Mouse (Mus musculus): Measurements from ENCODE around the gene Btbd9. TPM values are rescaled to one million over a fixed set of nuclear protein-coding genes. Genes with fewer than 3 reads are reported as not detected.
"Not testable (repeated sequence)": the region's sequence is repeated elsewhere in the genome, so short reads cannot be mapped to it uniquely, and the experiment has no call there.

Gene Btbd9
- polyA plus RNA-seq, 1 experiment, result 21.3 TPM

DNA sequence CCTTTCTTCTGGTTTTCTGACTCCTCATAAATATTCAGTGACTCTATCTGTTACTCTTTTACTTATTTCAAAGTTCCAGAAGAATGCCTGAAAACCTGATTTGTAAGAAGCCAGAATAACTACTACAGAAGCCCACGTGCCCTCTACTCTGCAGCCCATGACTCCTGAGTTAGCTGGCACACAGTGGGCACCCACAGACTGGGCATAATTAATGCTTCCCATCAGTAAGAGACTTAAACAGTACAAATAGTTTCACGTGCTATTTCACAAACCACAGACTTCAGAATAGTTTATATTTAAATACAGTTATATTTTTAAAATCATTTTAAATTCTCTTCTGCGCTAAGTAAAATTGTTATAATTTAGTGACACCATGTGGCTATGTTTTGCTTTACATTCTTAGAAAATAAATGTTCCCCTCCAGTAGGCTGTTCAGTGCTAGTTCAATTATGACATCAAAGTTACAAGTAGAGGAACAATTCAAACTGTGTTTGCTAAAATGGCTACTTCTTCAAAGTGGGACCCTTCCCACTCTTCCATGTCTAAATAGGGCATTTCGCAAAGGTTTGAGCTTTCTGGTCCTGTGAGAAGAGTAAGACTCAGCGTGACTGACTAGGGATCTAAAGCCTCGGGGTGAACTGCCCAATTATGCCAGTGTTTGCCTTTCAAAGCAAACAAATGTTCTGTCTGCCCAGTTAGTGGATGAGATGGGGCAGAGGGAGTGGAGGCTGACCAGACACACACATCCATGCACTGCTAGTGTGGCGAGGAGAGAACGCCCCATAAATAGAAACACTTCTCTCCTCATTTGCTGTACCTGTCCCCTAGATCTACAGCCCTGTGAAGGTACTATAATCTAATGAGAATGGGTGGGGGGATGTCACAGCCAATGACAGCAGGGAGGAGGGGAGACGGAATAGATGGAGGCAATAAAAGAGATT is 68.4 kb downstream of the Btbd9 start:
- TF ChIP-seq CTCF (IDR thresholded peaks at IDR 0.05; ENCODE audit: borderline replicate concordance, insufficient read depth, low read length) (no peak), POLR2A (IDR thresholded peaks at IDR 0.05; ENCODE audit: low read depth, low read length) (no peak)
- Histone ChIP-seq H3K4me3 (ENCODE audit: insufficient read depth, low read length) (no peak overlapping the region), H3K27ac (ENCODE audit: insufficient read depth, low read length) (no peak overlapping the region)

DNA sequence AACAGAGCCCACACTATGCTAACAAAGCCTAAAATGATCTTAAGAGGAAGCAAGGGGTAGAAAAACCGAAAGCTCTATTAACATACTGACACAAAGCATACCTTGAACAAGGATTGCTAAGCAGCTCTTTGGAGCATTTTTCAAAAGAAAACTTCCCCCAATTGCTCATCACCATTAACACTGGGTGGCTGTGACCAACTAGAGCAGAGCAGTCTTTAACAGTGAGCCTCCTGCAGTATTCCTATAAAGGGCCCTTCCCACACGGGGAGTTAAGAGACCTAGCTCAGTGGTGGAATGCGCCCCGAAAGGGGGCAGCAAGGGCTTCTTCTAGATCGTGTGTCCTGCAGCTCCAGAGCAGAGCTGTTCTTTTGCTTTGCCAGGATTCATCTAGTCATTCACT is 69.4 kb downstream of the Btbd9 start:
- no peak overlapping the region for H3K4me3 ChIP-seq (ENCODE audit: insufficient read depth, low read length)
- no peak overlapping the region for H3K27ac ChIP-seq (ENCODE audit: insufficient read depth, low read length)
- H3K4me1 ChIP-seq (ENCODE audit: control insufficient read depth, insufficient read depth, low read length), result no peaks in the 10 kb centered on the region
- TF ChIP-seq POLR2A (IDR thresholded peaks at IDR 0.05; ENCODE audit: low read depth, low read length), result no peak
- no peak for TF ChIP-seq CTCF (IDR thresholded peaks at IDR 0.05; ENCODE audit: borderline replicate concordance, insufficient read depth, low read length)

More for the DNA sequence above, 68.4 kb downstream of the Btbd9 start:
- no peaks in the 10 kb centered on the region for H3K4me1 ChIP-seq (ENCODE audit: control insufficient read depth, insufficient read depth, low read length)

DNA sequence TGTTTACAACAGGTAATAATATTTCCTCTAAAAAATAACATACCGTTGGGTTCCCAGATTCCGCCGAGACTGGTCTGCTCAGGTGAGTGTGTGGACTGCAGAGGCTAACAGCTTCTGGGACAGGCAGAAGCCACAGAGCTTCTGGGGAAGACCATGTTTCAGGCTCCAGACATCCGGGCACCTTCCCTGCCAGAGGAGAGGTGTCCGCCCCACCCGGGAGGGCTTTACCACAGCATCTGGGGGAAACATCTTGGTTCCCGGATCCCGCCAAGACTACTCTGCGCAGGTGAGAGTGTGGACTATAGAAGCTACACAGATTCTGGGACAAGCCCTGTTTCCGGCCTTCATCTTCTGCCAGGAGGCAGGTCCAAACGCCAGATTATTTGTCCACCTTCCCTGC is 76.7 kb downstream of the Btbd9 start:
- not testable (repeated sequence) for H3K4me3 ChIP-seq (ENCODE audit: insufficient read depth, low read length); H3K27ac ChIP-seq (ENCODE audit: insufficient read depth, low read length); H3K4me1 ChIP-seq (ENCODE audit: control insufficient read depth, insufficient read depth, low read length)

DNA sequence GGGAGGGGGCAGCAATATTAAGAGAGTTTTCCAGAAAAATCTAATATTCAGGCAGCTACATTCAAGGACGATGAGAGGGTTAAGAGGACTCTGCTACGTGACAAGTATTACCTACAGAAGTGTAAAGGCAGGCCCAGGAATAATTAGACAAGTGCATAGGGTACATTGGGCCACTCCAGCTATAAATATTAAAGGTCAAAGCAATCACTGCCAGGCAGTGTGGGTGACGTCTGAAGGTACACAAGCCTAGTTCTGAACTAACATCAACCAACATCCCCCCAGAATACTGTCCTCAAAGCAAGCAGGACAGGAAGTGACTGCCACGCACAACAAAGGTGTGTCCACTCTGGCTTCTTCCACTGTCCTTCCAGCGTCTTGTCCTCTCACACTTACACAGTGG is 77.5 kb downstream of the Btbd9 start:
- Histone ChIP-seq H3K4me1 (ENCODE audit: control insufficient read depth, insufficient read depth, low read length) (no peaks in the 10 kb centered on the region), H3K4me3 (ENCODE audit: insufficient read depth, low read length) (no peak overlapping the region), H3K27ac (ENCODE audit: insufficient read depth, low read length) (no peak overlapping the region)
- TF ChIP-seq POLR2A (IDR thresholded peaks at IDR 0.05; ENCODE audit: low read depth, low read length) (no peak), CTCF (IDR thresholded peaks at IDR 0.05; ENCODE audit: borderline replicate concordance, insufficient read depth, low read length) (no peak)

DNA sequence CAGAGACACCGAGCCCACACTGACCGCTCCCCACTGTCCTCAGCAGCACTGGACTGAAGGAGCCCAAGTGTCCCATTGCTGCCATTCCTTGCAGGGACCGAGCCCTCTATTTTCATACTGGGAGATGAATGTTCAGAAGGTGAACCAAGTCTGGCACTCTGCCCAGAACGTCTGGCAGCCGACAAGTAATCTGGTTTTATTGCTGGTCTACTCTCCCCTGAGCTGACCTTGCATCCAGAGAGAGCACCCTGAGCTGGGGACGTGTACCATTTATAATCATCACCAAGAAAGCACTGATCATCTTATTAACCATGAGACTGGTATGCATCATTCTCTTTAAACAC is 77.9 kb downstream of the Btbd9 start:
- Histone ChIP-seq H3K4me1 (ENCODE audit: control insufficient read depth, insufficient read depth, low read length) (no peaks in the 10 kb centered on the region), H3K4me3 (ENCODE audit: insufficient read depth, low read length) (no peak overlapping the region), H3K27ac (ENCODE audit: insufficient read depth, low read length) (no peak overlapping the region)
- no peak for TF ChIP-seq POLR2A (IDR thresholded peaks at IDR 0.05; ENCODE audit: low read depth, low read length)
- TF ChIP-seq CTCF (IDR thresholded peaks at IDR 0.05; ENCODE audit: borderline replicate concordance, insufficient read depth, low read length), result no peak

DNA sequence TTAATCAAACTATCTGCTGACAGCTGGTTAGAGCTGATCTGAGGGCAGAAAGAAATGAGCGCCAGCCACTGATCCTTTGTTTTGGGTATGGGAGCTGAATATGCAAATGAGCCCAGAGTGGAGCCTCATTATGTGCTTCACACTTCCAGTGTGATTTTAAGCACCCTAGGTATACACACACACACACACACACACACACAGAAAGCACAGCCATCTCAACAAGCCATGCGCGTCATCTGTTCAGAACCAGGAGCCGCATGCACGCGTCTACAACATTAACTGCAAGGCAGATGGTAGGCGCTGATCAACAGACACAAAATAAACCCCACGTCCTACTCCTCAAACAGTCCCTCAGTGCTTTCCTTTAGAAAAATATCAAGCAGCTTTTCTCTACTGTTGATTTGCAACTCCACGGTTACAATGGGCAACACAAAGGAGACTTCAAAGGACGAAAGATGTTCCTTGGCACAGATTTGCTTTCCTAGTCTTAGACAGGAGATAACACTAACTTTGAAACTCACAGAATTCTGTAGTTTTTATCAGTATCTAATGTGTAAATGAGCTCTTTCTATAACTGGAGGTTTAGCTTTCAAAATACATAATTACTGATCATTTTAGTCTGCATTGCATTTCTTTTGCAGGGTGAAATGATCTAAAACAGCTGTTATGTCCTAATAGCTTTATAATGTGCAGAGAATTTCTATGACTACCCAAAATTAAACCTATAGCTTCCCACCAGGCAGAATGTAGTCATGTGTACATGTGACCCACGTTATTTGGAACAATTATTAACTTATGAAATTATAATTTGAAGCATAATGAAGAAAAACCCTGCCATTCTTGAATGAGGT is 78.5 kb downstream of the Btbd9 start:
- Histone ChIP-seq H3K4me3 (ENCODE audit: insufficient read depth, low read length) (no peak overlapping the region), H3K4me1 (ENCODE audit: control insufficient read depth, insufficient read depth, low read length) (no peaks in the 10 kb centered on the region), H3K27ac (ENCODE audit: insufficient read depth, low read length) (no peak overlapping the region)
- TF ChIP-seq POLR2A (IDR thresholded peaks at IDR 0.05; ENCODE audit: low read depth, low read length), result no peak
- TF ChIP-seq CTCF (IDR thresholded peaks at IDR 0.05; ENCODE audit: borderline replicate concordance, insufficient read depth, low read length), result no peak

DNA sequence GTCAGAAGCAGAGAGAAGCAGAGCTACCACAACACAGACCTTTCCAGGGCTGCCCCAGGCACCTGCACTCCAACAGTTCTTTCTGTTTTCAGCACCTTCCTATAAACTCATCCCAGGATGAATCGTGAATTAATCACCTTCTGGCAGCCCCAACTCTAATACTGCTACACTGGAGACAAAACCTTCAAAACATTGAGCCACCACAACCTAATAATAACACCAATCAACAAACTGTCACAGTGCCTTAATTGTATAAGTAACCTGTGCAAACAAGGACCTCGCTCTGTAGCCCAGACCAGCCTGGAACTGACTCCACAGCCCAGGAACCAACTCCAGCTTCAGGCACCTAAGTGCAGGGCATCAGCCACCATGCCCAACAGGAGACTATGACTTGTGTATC is 80.7 kb downstream of the Btbd9 start:
- TF ChIP-seq CTCF (IDR thresholded peaks at IDR 0.05; ENCODE audit: borderline replicate concordance, insufficient read depth, low read length) (no peak), POLR2A (IDR thresholded peaks at IDR 0.05; ENCODE audit: low read depth, low read length) (no peak)
- no peaks in the 10 kb centered on the region for H3K4me1 ChIP-seq (ENCODE audit: control insufficient read depth, insufficient read depth, low read length)
- H3K27ac ChIP-seq (ENCODE audit: insufficient read depth, low read length), result no peak overlapping the region

DNA sequence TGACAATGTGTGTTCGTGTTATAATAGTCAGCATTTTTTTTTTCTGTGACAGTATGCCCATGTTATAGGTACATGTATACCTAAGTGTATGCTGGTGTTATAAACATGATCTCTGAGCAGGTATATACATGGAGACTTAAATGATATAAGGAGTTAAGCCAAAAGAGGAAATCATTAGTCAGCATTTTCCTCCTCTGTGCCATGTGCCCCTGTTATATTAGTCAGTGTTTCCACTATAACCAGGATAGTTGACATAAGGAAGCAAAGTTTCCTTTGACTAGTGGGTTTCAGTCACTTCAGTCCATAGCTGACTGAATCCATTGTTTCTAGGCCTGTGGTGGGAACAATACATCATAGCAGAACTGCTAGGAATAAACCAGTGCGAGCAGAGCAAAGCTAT is 81.1 kb downstream of the Btbd9 start:
- no peak overlapping the region for H3K4me3 ChIP-seq (ENCODE audit: insufficient read depth, low read length)
- H3K4me1 ChIP-seq (ENCODE audit: control insufficient read depth, insufficient read depth, low read length), result no peaks in the 10 kb centered on the region
- TF ChIP-seq CTCF (IDR thresholded peaks at IDR 0.05; ENCODE audit: borderline replicate concordance, insufficient read depth, low read length) (no peak), POLR2A (IDR thresholded peaks at IDR 0.05; ENCODE audit: low read depth, low read length) (no peak)
- no peak overlapping the region for H3K27ac ChIP-seq (ENCODE audit: insufficient read depth, low read length)

More for the DNA sequence above, 80.7 kb downstream of the Btbd9 start:
- H3K4me3 ChIP-seq (ENCODE audit: insufficient read depth, low read length), result no peak overlapping the region

DNA sequence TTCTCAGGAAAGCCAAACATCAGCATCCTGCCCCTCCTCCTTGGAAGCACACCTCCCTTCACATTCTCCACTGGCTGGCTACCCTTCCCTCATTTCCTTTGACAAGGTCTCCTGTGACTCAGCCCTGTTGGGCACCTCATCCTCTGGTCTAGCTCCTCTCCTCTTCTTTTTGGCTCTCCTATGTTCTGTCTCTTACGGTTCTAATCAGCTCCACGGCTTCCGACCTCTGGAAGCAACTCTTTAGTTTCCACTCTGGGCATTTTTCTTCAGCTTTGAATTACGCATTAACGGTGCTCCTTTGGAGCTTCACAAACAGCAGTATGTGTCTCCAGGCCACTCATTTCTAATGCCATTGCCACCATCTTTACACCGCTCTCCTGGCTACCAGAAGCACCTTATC is 82.8 kb downstream of the Btbd9 start:
- H3K4me1 ChIP-seq (ENCODE audit: control insufficient read depth, insufficient read depth, low read length), result no peaks in the 10 kb centered on the region
- no peak overlapping the region for H3K27ac ChIP-seq (ENCODE audit: insufficient read depth, low read length)
- no peak for TF ChIP-seq POLR2A (IDR thresholded peaks at IDR 0.05; ENCODE audit: low read depth, low read length)
- no peak for TF ChIP-seq CTCF (IDR thresholded peaks at IDR 0.05; ENCODE audit: borderline replicate concordance, insufficient read depth, low read length)
- no peak overlapping the region for H3K4me3 ChIP-seq (ENCODE audit: insufficient read depth, low read length)

DNA sequence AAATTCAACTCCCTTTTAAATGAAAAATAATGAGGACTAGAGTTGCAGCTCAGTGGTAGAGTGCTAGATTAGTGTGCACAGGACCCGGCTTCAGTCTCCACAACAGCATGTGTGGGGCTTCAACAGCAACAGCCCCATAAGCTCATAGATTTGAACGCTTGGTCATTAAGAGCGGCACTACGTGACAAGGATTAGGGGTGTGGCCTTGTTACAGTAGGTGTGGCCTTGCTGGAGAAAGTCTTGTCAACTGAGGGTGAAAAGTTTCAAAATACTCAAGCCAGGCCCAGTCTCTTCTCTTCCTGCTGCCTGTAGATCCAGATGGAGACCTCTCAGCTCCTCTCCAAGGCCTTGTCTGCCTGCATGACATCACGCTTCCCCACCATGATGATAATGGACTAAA is 84.1 kb downstream of the Btbd9 start:
- H3K4me1 ChIP-seq (ENCODE audit: control insufficient read depth, insufficient read depth, low read length), result no peaks in the 10 kb centered on the region
- no peak overlapping the region for H3K4me3 ChIP-seq (ENCODE audit: insufficient read depth, low read length)
- H3K27ac ChIP-seq (ENCODE audit: insufficient read depth, low read length), result no peak overlapping the region
- no peak for TF ChIP-seq POLR2A (IDR thresholded peaks at IDR 0.05; ENCODE audit: low read depth, low read length)
- TF ChIP-seq CTCF (IDR thresholded peaks at IDR 0.05; ENCODE audit: borderline replicate concordance, insufficient read depth, low read length), result no peak
